Mouse (Mus musculus): ENCODE measurements at regions not wholly inside any gene's neighbourhood (a gene's known extent, or its start where the extent isn't known, plus 50 kb on each side); places are given as distances from the start of the nearest gene placed in this dataset.

GRCm38 (mm10) chr10:98333411-98334067 is 580.7 kb upstream of the Atp2b1 start:
- Histone ChIP-seq H3K36me3 (ENCODE audit: control insufficient read depth, insufficient read depth, low read length) (no peaks in the 10 kb centered on the region), H3K9ac (ENCODE audit: low read length) (no peak overlapping the region), H3K4me3 (ENCODE audit: control insufficient read depth in 1 of 2, insufficient read depth in 1 of 2, low read depth in 1 of 2, low read length in 2 of 2) (no peak overlapping the region), H3K4me1 (ENCODE audit: control insufficient read depth in 2 of 2, insufficient read depth in 2 of 2, low read length in 2 of 2) (no peaks in the 10 kb centered on the region), H3K27ac (replicated peaks in 1 of 2; ENCODE audit: control insufficient read depth in 1 of 2, insufficient read depth in 1 of 2, low read depth in 2 of 2, low read length in 2 of 2) (no peak overlapping the region), H3K4me2 (ENCODE audit: low read length) (no peak overlapping the region), H3K9me3 (ENCODE audit: control insufficient read depth, low read length) (no peaks in the 10 kb centered on the region), H3K27me3 (ENCODE audit: control insufficient read depth, insufficient read depth, low read length) (no peaks in the 10 kb centered on the region)
- 64% methylated on average over 6 of the region's 6 CpGs for WGBS
- ATAC-seq (ENCODE audit: insufficient number of reproducible peaks, insufficient read depth, low FRiP score, low read depth), result no peak

- Histone ChIP-seq H3K9me3 (ENCODE audit: control insufficient read depth, low read length) (no peaks in the 10 kb centered on the region), H3K4me1 (ENCODE audit: control insufficient read depth in 2 of 2, insufficient read depth in 2 of 2, low read length in 2 of 2) (no peaks in the 10 kb centered on the region), H3K4me3 (ENCODE audit: control insufficient read depth in 1 of 2, insufficient read depth in 1 of 2, low read depth in 1 of 2, low read length in 2 of 2) (no peak overlapping the region), H3K27me3 (ENCODE audit: control insufficient read depth, insufficient read depth, low read length) (no peaks in the 10 kb centered on the region), H3K27ac (replicated peaks in 1 of 2; ENCODE audit: control insufficient read depth in 1 of 2, insufficient read depth in 1 of 2, low read depth in 2 of 2, low read length in 2 of 2) (no peak overlapping the region), H3K36me3 (ENCODE audit: control insufficient read depth, insufficient read depth, low read length) (no peaks in the 10 kb centered on the region), H3K4me2 (ENCODE audit: low read length) (no peak overlapping the region), H3K9ac (ENCODE audit: low read length) (no peak overlapping the region)
- 75% methylated on average over 5 of the region's 5 CpGs for WGBS
- no peak for ATAC-seq (ENCODE audit: insufficient number of reproducible peaks, insufficient read depth, low FRiP score, low read depth)
Measured at GRCm38 (mm10) chr10:98343827-98344226, 570.4 kb upstream of the Atp2b1 start.

GRCm38 (mm10) chr10:98349466-98349865 is 564.7 kb upstream of the Atp2b1 start:
- 69% methylated on average over 5 of the region's 5 CpGs for WGBS
- Histone ChIP-seq H3K27ac (replicated peaks in 1 of 2; ENCODE audit: control insufficient read depth in 1 of 2, insufficient read depth in 1 of 2, low read depth in 2 of 2, low read length in 2 of 2) (no peak overlapping the region), H3K36me3 (ENCODE audit: control insufficient read depth, insufficient read depth, low read length) (no peaks in the 10 kb centered on the region), H3K9ac (ENCODE audit: low read length) (no peak overlapping the region), H3K4me2 (ENCODE audit: low read length) (no peak overlapping the region), H3K27me3 (ENCODE audit: control insufficient read depth, insufficient read depth, low read length) (no peaks in the 10 kb centered on the region), H3K4me1 (ENCODE audit: control insufficient read depth in 2 of 2, insufficient read depth in 2 of 2, low read length in 2 of 2) (no peaks in the 10 kb centered on the region), H3K9me3 (ENCODE audit: control insufficient read depth, low read length) (no peaks in the 10 kb centered on the region), H3K4me3 (ENCODE audit: control insufficient read depth in 1 of 2, insufficient read depth in 1 of 2, low read depth in 1 of 2, low read length in 2 of 2) (no peak overlapping the region)
- no peak for ATAC-seq (ENCODE audit: insufficient number of reproducible peaks, insufficient read depth, low FRiP score, low read depth)

- Histone ChIP-seq H3K9me3 (ENCODE audit: control insufficient read depth, low read length) (no peaks in the 10 kb centered on the region), H3K4me3 (ENCODE audit: control insufficient read depth in 1 of 2, insufficient read depth in 1 of 2, low read depth in 1 of 2, low read length in 2 of 2) (no peak overlapping the region), H3K4me1 (ENCODE audit: control insufficient read depth in 2 of 2, insufficient read depth in 2 of 2, low read length in 2 of 2) (no peaks in the 10 kb centered on the region), H3K4me2 (ENCODE audit: low read length) (no peak overlapping the region), H3K27ac (replicated peaks in 1 of 2; ENCODE audit: control insufficient read depth in 1 of 2, insufficient read depth in 1 of 2, low read depth in 2 of 2, low read length in 2 of 2) (no peak overlapping the region), H3K9ac (ENCODE audit: low read length) (no peak overlapping the region), H3K27me3 (ENCODE audit: control insufficient read depth, insufficient read depth, low read length) (no peaks in the 10 kb centered on the region), H3K36me3 (ENCODE audit: control insufficient read depth, insufficient read depth, low read length) (no peaks in the 10 kb centered on the region)
- no peak for ATAC-seq (ENCODE audit: insufficient number of reproducible peaks, insufficient read depth, low FRiP score, low read depth)
- 95% methylated on average over 6 of the region's 6 CpGs for WGBS
Measured at GRCm38 (mm10) chr10:98350318-98350926, 563.8 kb upstream of the Atp2b1 start.

GRCm38 (mm10) chr10:98352061-98352460 is 562.1 kb upstream of the Atp2b1 start:
- Histone ChIP-seq H3K4me2 (ENCODE audit: low read length) (no peak overlapping the region), H3K27ac (replicated peaks in 1 of 2; ENCODE audit: control insufficient read depth in 1 of 2, insufficient read depth in 1 of 2, low read depth in 2 of 2, low read length in 2 of 2) (no peak overlapping the region), H3K27me3 (ENCODE audit: control insufficient read depth, insufficient read depth, low read length) (no peaks in the 10 kb centered on the region), H3K4me1 (ENCODE audit: control insufficient read depth in 2 of 2, insufficient read depth in 2 of 2, low read length in 2 of 2) (no peaks in the 10 kb centered on the region), H3K36me3 (ENCODE audit: control insufficient read depth, insufficient read depth, low read length) (no peaks in the 10 kb centered on the region), H3K9me3 (ENCODE audit: control insufficient read depth, low read length) (no peaks in the 10 kb centered on the region), H3K9ac (ENCODE audit: low read length) (no peak overlapping the region), H3K4me3 (ENCODE audit: control insufficient read depth in 1 of 2, insufficient read depth in 1 of 2, low read depth in 1 of 2, low read length in 2 of 2) (no peak overlapping the region)
- WGBS, result 67% methylated on average over 2 of the region's 2 CpGs
- ATAC-seq (ENCODE audit: insufficient number of reproducible peaks, insufficient read depth, low FRiP score, low read depth), result no peak

GRCm38 (mm10) chr10:98354486-98354885 is 559.7 kb upstream of the Atp2b1 start:
- H3K36me3 ChIP-seq (ENCODE audit: control insufficient read depth, insufficient read depth, low read length), result no peaks in the 10 kb centered on the region
- no peak overlapping the region for H3K27ac ChIP-seq (replicated peaks in 1 of 2; ENCODE audit: control insufficient read depth in 1 of 2, insufficient read depth in 1 of 2, low read depth in 2 of 2, low read length in 2 of 2)
- no peak overlapping the region for H3K4me3 ChIP-seq (ENCODE audit: control insufficient read depth in 1 of 2, insufficient read depth in 1 of 2, low read depth in 1 of 2, low read length in 2 of 2)
- H3K9ac ChIP-seq (ENCODE audit: low read length), result no peak overlapping the region
- 83% methylated on average over 2 of the region's 2 CpGs for WGBS
- H3K9me3 ChIP-seq (ENCODE audit: control insufficient read depth, low read length), result no peaks in the 10 kb centered on the region
- H3K4me1 ChIP-seq (ENCODE audit: control insufficient read depth in 2 of 2, insufficient read depth in 2 of 2, low read length in 2 of 2), result no peaks in the 10 kb centered on the region
- no peak for ATAC-seq (ENCODE audit: insufficient number of reproducible peaks, insufficient read depth, low FRiP score, low read depth)
- no peak overlapping the region for H3K4me2 ChIP-seq (ENCODE audit: low read length)
- no peaks in the 10 kb centered on the region for H3K27me3 ChIP-seq (ENCODE audit: control insufficient read depth, insufficient read depth, low read length)

GRCm38 (mm10) chr10:98364604-98365003 is 549.6 kb upstream of the Atp2b1 start:
- ATAC-seq (ENCODE audit: insufficient number of reproducible peaks, insufficient read depth, low FRiP score, low read depth), result no peak
- H3K4me3 ChIP-seq (ENCODE audit: control insufficient read depth in 1 of 2, insufficient read depth in 1 of 2, low read depth in 1 of 2, low read length in 2 of 2), result no peak overlapping the region
- no peaks in the 10 kb centered on the region for H3K36me3 ChIP-seq (ENCODE audit: control insufficient read depth, insufficient read depth, low read length)
- no peak overlapping the region for H3K4me2 ChIP-seq (ENCODE audit: low read length)
- H3K27me3 ChIP-seq (ENCODE audit: control insufficient read depth, insufficient read depth, low read length), result no peaks in the 10 kb centered on the region
- 57% methylated on average over 2 of the region's 2 CpGs for WGBS
- no peaks in the 10 kb centered on the region for H3K4me1 ChIP-seq (ENCODE audit: control insufficient read depth in 2 of 2, insufficient read depth in 2 of 2, low read length in 2 of 2)
- H3K9ac ChIP-seq (ENCODE audit: low read length), result no peak overlapping the region
- H3K27ac ChIP-seq (replicated peaks in 1 of 2; ENCODE audit: control insufficient read depth in 1 of 2, insufficient read depth in 1 of 2, low read depth in 2 of 2, low read length in 2 of 2), result no peak overlapping the region
- H3K9me3 ChIP-seq (ENCODE audit: control insufficient read depth, low read length), result no peaks in the 10 kb centered on the region

- Histone ChIP-seq H3K36me3 (ENCODE audit: control insufficient read depth, insufficient read depth, low read length) (no peaks in the 10 kb centered on the region), H3K4me3 (ENCODE audit: control insufficient read depth in 1 of 2, insufficient read depth in 1 of 2, low read depth in 1 of 2, low read length in 2 of 2) (no peak overlapping the region), H3K27me3 (ENCODE audit: control insufficient read depth, insufficient read depth, low read length) (no peaks in the 10 kb centered on the region), H3K9me3 (ENCODE audit: control insufficient read depth, low read length) (no peaks in the 10 kb centered on the region), H3K27ac (replicated peaks in 1 of 2; ENCODE audit: control insufficient read depth in 1 of 2, insufficient read depth in 1 of 2, low read depth in 2 of 2, low read length in 2 of 2) (no peak overlapping the region), H3K4me2 (ENCODE audit: low read length) (no peak overlapping the region), H3K9ac (ENCODE audit: low read length) (no peak overlapping the region), H3K4me1 (ENCODE audit: control insufficient read depth in 2 of 2, insufficient read depth in 2 of 2, low read length in 2 of 2) (peaks cover 0 to 3% of the 10 kb centered on the region in 2 experiments; a peak in 2 of 4 replicates)
- WGBS, result 59% methylated on average over 4 of the region's 4 CpGs
- no peak for ATAC-seq (ENCODE audit: insufficient number of reproducible peaks, insufficient read depth, low FRiP score, low read depth)
Measured at GRCm38 (mm10) chr10:98372561-98372960, 541.6 kb upstream of the Atp2b1 start.
